Comparison of ENCODE assay signal across 17 mouse cellular contexts in the genomic region with DNA sequence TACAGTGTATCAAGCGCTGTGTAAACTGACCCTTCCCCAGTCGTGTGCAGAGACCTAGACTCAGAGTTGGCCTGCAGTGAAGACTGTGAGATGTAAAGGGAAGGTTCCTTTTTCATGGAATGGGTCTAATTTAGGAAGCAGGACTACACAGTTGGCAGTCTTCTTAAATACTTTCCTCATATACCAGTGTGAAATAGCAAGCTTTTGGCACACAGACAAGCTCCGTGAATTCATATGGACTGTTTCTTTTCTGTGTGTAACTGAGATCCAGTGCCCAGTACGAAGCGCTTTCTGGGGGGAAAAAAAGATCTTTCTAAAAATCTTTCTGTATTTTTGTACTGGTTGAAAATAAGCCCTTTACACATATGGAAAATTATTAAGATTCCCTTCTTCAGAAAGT.
DNase-seq lines count a peak whose midpoint lies in the region; ATAC-seq and TF ChIP-seq lines count a peak whose summit lies in the region.
"Had no signal": no experiment of that assay in that cellular context is flagged by ENCODE, and none has a peak within 500 bp of the region (broad histone marks: within the 10 kb centered on the region; RNA-seq: fewer than 3 reads in every experiment).

No protein-coding gene starts in this region.

- H3K27ac ChIP-seq in heart, embryonic 11.5 days (ENCODE audit: low read depth, low read length) = no peak overlapping the region
- peak overlapping the region; percentile 42 for H3K27ac ChIP-seq in embryonic fibroblast, embryonic 13.5 days (ENCODE audit: insufficient read depth, low read length)
- no peak overlapping the region for H3K27ac ChIP-seq in midbrain, embryonic 16.5 days (ENCODE audit: low read length)
- H3K27ac ChIP-seq: forebrain, embryonic 13.5 days; hindbrain, embryonic 10.5 days; kidney, postnatal 0 days had no signal

- no peak for TF ChIP-seq CTCF in embryonic fibroblast, embryonic 13.5 days (IDR thresholded peaks at IDR 0.05; ENCODE audit: borderline replicate concordance, insufficient read depth, low read length)

- H3K4me3 ChIP-seq in heart, embryonic 11.5 days (ENCODE audit: low read depth, low read length) = no peak overlapping the region
- H3K4me3 ChIP-seq in embryonic fibroblast, embryonic 13.5 days (ENCODE audit: insufficient read depth, low read length) = no peak overlapping the region
- H3K4me3 ChIP-seq in midbrain, embryonic 16.5 days (ENCODE audit: low read depth, low read length) = no peak overlapping the region
- H3K4me3 ChIP-seq: forebrain, embryonic 13.5 days; hindbrain, embryonic 10.5 days had no signal

- no peak for TF ChIP-seq POLR2A in embryonic fibroblast, embryonic 13.5 days (IDR thresholded peaks at IDR 0.05; ENCODE audit: low read depth, low read length)

- DNase-seq in heart, adult 11 months = peak; percentile 16
- peak; percentile 21 for DNase-seq in right cerebral cortex, postnatal 14 days
- no peak for DNase-seq in right cerebral cortex, adult 18-20 months
- DNase-seq in spleen, adult 18-20 months = no peak
- DNase-seq: B cell, adult 2 months; cerebellum, adult 9-11 months; gastrocnemius, postnatal 36 days; kidney, adult 11 months; liver, postnatal 0 days; lung, postnatal 36 days; thymus, postnatal 4 days had no signal

- H3K9me3 ChIP-seq in heart, embryonic 11.5 days (replicated peaks; ENCODE audit: control insufficient read depth, low read length) = no peaks in the 10 kb centered on the region
- H3K9me3 ChIP-seq in midbrain, embryonic 16.5 days (replicated peaks; ENCODE audit: control insufficient read depth, low read length, poor library complexity, severe bottlenecking) = no peaks in the 10 kb centered on the region
- H3K9me3 ChIP-seq: forebrain, embryonic 13.5 days; hindbrain, embryonic 10.5 days had no signal

- no peaks in the 10 kb centered on the region for H3K4me1 ChIP-seq in heart, embryonic 11.5 days (ENCODE audit: control insufficient read depth, insufficient read depth, low read length)
- peaks cover 8% of the 10 kb centered on the region for H3K4me1 ChIP-seq in embryonic fibroblast, embryonic 13.5 days (ENCODE audit: control insufficient read depth, insufficient read depth, low read length)
- H3K4me1 ChIP-seq in midbrain, embryonic 16.5 days (ENCODE audit: control insufficient read depth, insufficient read depth, low read length) = no peaks in the 10 kb centered on the region

- no peaks in the 10 kb centered on the region for H3K27me3 ChIP-seq in heart, embryonic 11.5 days (ENCODE audit: control insufficient read depth, insufficient read depth, low read length)
- H3K27me3 ChIP-seq in midbrain, embryonic 16.5 days (ENCODE audit: control insufficient read depth, insufficient read depth, low read depth, low read length) = no peaks in the 10 kb centered on the region
- H3K27me3 ChIP-seq: forebrain, embryonic 13.5 days had no signal

- H3K36me3 ChIP-seq in heart, embryonic 11.5 days (ENCODE audit: control insufficient read depth, insufficient read depth, low read length) = no peaks in the 10 kb centered on the region
- H3K36me3 ChIP-seq in midbrain, embryonic 16.5 days (ENCODE audit: control insufficient read depth, insufficient read depth, low read length) = no peaks in the 10 kb centered on the region
- H3K36me3 ChIP-seq: hindbrain, embryonic 10.5 days had no signal

- H3K4me2 ChIP-seq in heart, embryonic 11.5 days = no peak overlapping the region
- no peak overlapping the region for H3K4me2 ChIP-seq in midbrain, embryonic 16.5 days (ENCODE audit: low read length)
- H3K4me2 ChIP-seq: forebrain, embryonic 13.5 days had no signal

- no peak overlapping the region for H3K9ac ChIP-seq in heart, embryonic 11.5 days (ENCODE audit: low read depth, low read length)
- no peak overlapping the region for H3K9ac ChIP-seq in midbrain, embryonic 16.5 days (ENCODE audit: low read depth, low read length)
- H3K9ac ChIP-seq: forebrain, embryonic 13.5 days; liver, postnatal 0 days had no signal

- ATAC-seq in heart, embryonic 11.5 days (replicated peaks; ENCODE audit: insufficient number of reproducible peaks, low FRiP score, low TSS enrichment) = no peak
- no peak for ATAC-seq in midbrain, embryonic 16.5 days
- ATAC-seq: forebrain, embryonic 13.5 days; liver, postnatal 0 days had no signal

- WGBS in heart, embryonic 11.5 days (ENCODE audit: insufficient replicate concordance) = 84% methylated on average over 5 of the region's 5 CpGs
- 91% methylated on average over 5 of the region's 5 CpGs for WGBS in midbrain, embryonic 16.5 days

Comparison
In these comparisons a context has a peak if more than half of its experiments do, and no peak if none do; other contexts are left out.
1. DNase-seq: peak in heart, adult 11 months (single experiment) and right cerebral cortex, postnatal 14 days (single experiment); none in right cerebral cortex, adult 18-20 months (single experiment) and spleen, adult 18-20 months (0 of 2).